Mouse (Mus musculus) neural tube, embryonic 15.5 days (tissue): ENCODE measurements around the gene Wdr95. TPM values are rescaled to one million over a fixed set of nuclear protein-coding genes. Genes with fewer than 3 reads are reported as not detected.
"Not testable (repeated sequence)": the region's sequence is repeated elsewhere in the genome, so short reads cannot be mapped to it uniquely, and the experiment has no call there.

ENCODE experiments used
- ATAC-seq: fragments of 200-750 bp; cut with Nextera tagmentation; 2 replicates; pipeline ENCODE4 v1.8.0; 2017; ENCODE audit warnings: mild to moderate bottlenecking, moderate TSS enrichment, moderate library complexity; ENCODE audit not compliant: low FRiP score
- H3K27ac ChIP-seq: fragments of 300-500 bp; sonication (generic); replicated peaks from 2 replicates; pipeline ENCODE4 v1.5.1; 2015; ENCODE audit warnings: mild to moderate bottlenecking, inconsistent platforms
- H3K27me3 ChIP-seq: fragments of 300-500 bp; sonication (generic); replicated peaks from 2 replicates; pipeline ENCODE4 v1.6.1; 2015; ENCODE audit warnings: inconsistent platforms
- H3K36me3 ChIP-seq: fragments of 300-500 bp; sonication (generic); 2 replicates; pipeline ENCODE4 v1.6.1; 2015; ENCODE audit warnings: inconsistent platforms
- H3K4me1 ChIP-seq: fragments of 300-500 bp; sonication (generic); 2 replicates; pipeline ENCODE4 v1.6.1; 2015; ENCODE audit warnings: inconsistent platforms
- H3K4me2 ChIP-seq: fragments of 300-500 bp; sonication (generic); 2 replicates; pipeline ENCODE4 v1.6.1; 2015; ENCODE audit warnings: inconsistent platforms, mild to moderate bottlenecking, moderate library complexity
- H3K4me3 ChIP-seq: fragments of 300-500 bp; sonication (generic); replicated peaks from 2 replicates; pipeline ENCODE4 v1.5.1; 2015; ENCODE audit warnings: mild to moderate bottlenecking, inconsistent platforms
- H3K9ac ChIP-seq: fragments of 300-500 bp; sonication (generic); replicated peaks from 2 replicates; pipeline ENCODE4 v1.6.1; 2015; ENCODE audit warnings: mild to moderate bottlenecking, inconsistent platforms
- H3K9me3 ChIP-seq: fragments of 300-500 bp; sonication (generic); replicated peaks from 2 replicates; pipeline ENCODE4 v1.6.1; 2016; ENCODE audit warnings: inconsistent platforms
- WGBS: fragments of 180-500 bp; shearing (Covaris S2); methylation state at CpG from one replicate; pipeline ENCODE4 v1.1.7; 2015; ENCODE audit warnings: mixed read lengths; 5-methylcytosine and 5-hydroxymethylcytosine counted together
- polyA plus RNA-seq: library from polyadenylated mRNA; unstranded; fragments of >200 nt; fragmentation: Nextera tagmentation; extraction: Ambion mirVana; gene quantifications from 2 replicates; pipeline ENCODE4 v1.2.1, GENCODE M21; 2015

The Wdr95 gene
- polyA plus RNA-seq, 1 experiment from 2014 or later, result 0.12 TPM

- H3K4me2 ChIP-seq, result peak overlapping the region; percentile 42
- peak overlapping the region; percentile 90 for H3K27ac ChIP-seq
- ATAC-seq, result peak; percentile 8; the same call in 1 of the 2 replicates
- H3K27me3 ChIP-seq, result no peaks in the 10 kb centered on the region
- H3K4me3 ChIP-seq, result no peak overlapping the region
- peaks cover 56% of the 10 kb centered on the region for H3K4me1 ChIP-seq
- no peaks in the 10 kb centered on the region for H3K9me3 ChIP-seq
- 25% methylated on average over 6 of the region's 6 CpGs for WGBS
- no peaks in the 10 kb centered on the region for H3K36me3 ChIP-seq
- no peak overlapping the region for H3K9ac ChIP-seq
These were observed 4.6 kb upstream of the Wdr95 start for GRCm38 (mm10) chr5:149523856-149524241.

- no peaks in the 10 kb centered on the region for H3K36me3 ChIP-seq
- WGBS, result 10% methylated on average over 16 of the region's 16 CpGs
- H3K4me1 ChIP-seq, result peaks cover 59% of the 10 kb centered on the region
- peak; percentile 84 for ATAC-seq
- no peaks in the 10 kb centered on the region for H3K9me3 ChIP-seq
- no peak overlapping the region; the same call in 1 of the 2 replicates for H3K9ac ChIP-seq
- H3K4me3 ChIP-seq, result no peak overlapping the region
- peak overlapping the region; percentile 42 for H3K4me2 ChIP-seq
- no peaks in the 10 kb centered on the region for H3K27me3 ChIP-seq
- peak overlapping the region; percentile 90 for H3K27ac ChIP-seq
These were observed 4.1 kb upstream of the Wdr95 start for GRCm38 (mm10) chr5:149524242-149524858.

- WGBS, result 44% methylated on average over 6 of the region's 6 CpGs
- Histone ChIP-seq H3K9me3 (no peaks in the 10 kb centered on the region), H3K27me3 (no peaks in the 10 kb centered on the region), H3K27ac (peak overlapping the region; percentile 90), H3K4me1 (peaks cover 64% of the 10 kb centered on the region), H3K36me3 (no peaks in the 10 kb centered on the region), H3K4me2 (peak overlapping the region; percentile 42), H3K4me3 (no peak overlapping the region), H3K9ac (no peak overlapping the region; the same call in 1 of the 2 replicates)
- no peak for ATAC-seq
These were observed 3.3 kb upstream of the Wdr95 start for GRCm38 (mm10) chr5:149525055-149525785.

GRCm38 (mm10) chr5:149526467-149526951, 2.0 kb upstream of the Wdr95 start:
- Histone ChIP-seq H3K4me2 (peak overlapping the region; percentile 19), H3K36me3 (no peaks in the 10 kb centered on the region)
- WGBS, result 29% methylated on average over 10 of the region's 10 CpGs

GRCm38 (mm10) chr5:149527292-149527691, 1.2 kb upstream of the Wdr95 start:
- not testable (repeated sequence) for H3K9me3 ChIP-seq, H3K4me2 ChIP-seq, H3K9ac ChIP-seq, ATAC-seq, H3K4me3 ChIP-seq, H3K36me3 ChIP-seq, H3K27me3 ChIP-seq
- WGBS, result 64% methylated on average over 4 of the region's 4 CpGs
- Histone ChIP-seq H3K4me1 (peaks cover 60% of the 10 kb centered on the region), H3K27ac (peak overlapping the region; percentile 28; the same call in 1 of the 2 replicates)

More at GRCm38 (mm10) chr5:149526467-149526951, 2.0 kb upstream of the Wdr95 start:
- no peak overlapping the region for H3K9ac ChIP-seq
- H3K4me1 ChIP-seq, result peaks cover 62% of the 10 kb centered on the region
- H3K27me3 ChIP-seq, result no peaks in the 10 kb centered on the region
- no peaks in the 10 kb centered on the region for H3K9me3 ChIP-seq
- no peak overlapping the region for H3K4me3 ChIP-seq
- peak overlapping the region; percentile 35; the same call in 1 of the 2 replicates for H3K27ac ChIP-seq
- ATAC-seq, result no peak

GRCm38 (mm10) chr5:149533847-149534246, 5.4 kb downstream of the Wdr95 start:
- Histone ChIP-seq H3K9me3 (no peaks in the 10 kb centered on the region), H3K4me1 (peaks cover 26% of the 10 kb centered on the region), H3K4me3 (no peak overlapping the region), H3K27me3 (no peaks in the 10 kb centered on the region), H3K4me2 (no peak overlapping the region), H3K27ac (no peak overlapping the region), H3K9ac (no peak overlapping the region), H3K36me3 (no peaks in the 10 kb centered on the region)
- WGBS, result 91% methylated on average over 2 of the region's 2 CpGs
- no peak for ATAC-seq

GRCm38 (mm10) chr5:149536005-149536404, 7.5 kb downstream of the Wdr95 start:
- Histone ChIP-seq H3K27ac (no peak overlapping the region), H3K27me3 (no peaks in the 10 kb centered on the region), H3K4me1 (peaks cover 18% of the 10 kb centered on the region), H3K9me3 (no peaks in the 10 kb centered on the region), H3K36me3 (no peaks in the 10 kb centered on the region), H3K9ac (no peak overlapping the region), H3K4me3 (no peak overlapping the region), H3K4me2 (no peak overlapping the region)
- 62% methylated on average over 9 of the region's 9 CpGs for WGBS
- ATAC-seq, result no peak

- WGBS, result 14% methylated on average over 16 of the region's 16 CpGs
These were observed 9.5 kb downstream of the Wdr95 start for GRCm38 (mm10) chr5:149537796-149538511.

GRCm38 (mm10) chr5:149538531-149538930, 10.1 kb downstream of the Wdr95 start:
- H3K9ac ChIP-seq, result peak overlapping the region; percentile 34
- H3K36me3 ChIP-seq, result no peaks in the 10 kb centered on the region
- 54% methylated on average over 8 of the region's 8 CpGs for WGBS
- no peaks in the 10 kb centered on the region for H3K27me3 ChIP-seq
- no peaks in the 10 kb centered on the region for H3K9me3 ChIP-seq
- peak overlapping the region; percentile 3; the same call in 1 of the 2 replicates for H3K27ac ChIP-seq
- H3K4me2 ChIP-seq, result peak overlapping the region; percentile 51
- peak; percentile 18; the same call in 1 of the 2 replicates for ATAC-seq
- peaks cover 18% of the 10 kb centered on the region for H3K4me1 ChIP-seq
- 0 out of 2 replicates have a peak overlapping the region, but pooled peaks have one; percentile 14 for H3K4me3 ChIP-seq

More at GRCm38 (mm10) chr5:149537796-149538511, 9.5 kb downstream of the Wdr95 start:
- peak overlapping the region; percentile 51 for H3K4me2 ChIP-seq
- peak overlapping the region; percentile 3; the same call in 1 of the 2 replicates for H3K27ac ChIP-seq
- peaks cover 18% of the 10 kb centered on the region for H3K4me1 ChIP-seq
- no peaks in the 10 kb centered on the region for H3K36me3 ChIP-seq
- peak; percentile 69 for ATAC-seq
- peak overlapping the region; percentile 34 for H3K9ac ChIP-seq
- H3K27me3 ChIP-seq, result no peaks in the 10 kb centered on the region
- peak overlapping the region; percentile 14; the same call in 1 of the 2 replicates for H3K4me3 ChIP-seq
- H3K9me3 ChIP-seq, result no peaks in the 10 kb centered on the region

GRCm38 (mm10) chr5:149539051-149539450, 10.6 kb downstream of the Wdr95 start:
- no peak overlapping the region for H3K27ac ChIP-seq
- no peaks in the 10 kb centered on the region for H3K27me3 ChIP-seq
- H3K9me3 ChIP-seq, result no peaks in the 10 kb centered on the region
- ATAC-seq, result no peak
- no peak overlapping the region for H3K9ac ChIP-seq
- no peaks in the 10 kb centered on the region for H3K36me3 ChIP-seq
- H3K4me2 ChIP-seq, result no peak overlapping the region
- 80% methylated on average over 4 of the region's 4 CpGs for WGBS
- peaks cover 18% of the 10 kb centered on the region for H3K4me1 ChIP-seq
- H3K4me3 ChIP-seq, result no peak overlapping the region

- H3K4me3 ChIP-seq, result no peak overlapping the region
- ATAC-seq, result no peak
- WGBS, result 64% methylated on average over 10 of the region's 10 CpGs
- H3K9ac ChIP-seq, result no peak overlapping the region
- H3K27me3 ChIP-seq, result no peaks in the 10 kb centered on the region
- no peaks in the 10 kb centered on the region for H3K4me1 ChIP-seq
- H3K36me3 ChIP-seq, result no peaks in the 10 kb centered on the region
- no peak overlapping the region for H3K4me2 ChIP-seq
- H3K9me3 ChIP-seq, result no peaks in the 10 kb centered on the region
- H3K27ac ChIP-seq, result no peak overlapping the region
These were observed 22.7 kb downstream of the Wdr95 start for GRCm38 (mm10) chr5:149551179-149551578.
